Mouse (Mus musculus) G1E (cell line): ENCODE measurements around the gene Ppm1l.

ENCODE experiments used
- CTCF ChIP-seq: IDR thresholded peaks from 2 replicates; pipeline ENCODE4 v1.5.1; 2012; ENCODE audit warnings: low read depth, low read length, inconsistent platforms, mixed read lengths
- GATA1 ChIP-seq: IDR thresholded peaks from 2 replicates; pipeline ENCODE4 v1.6.1; 2012; ENCODE audit warnings: borderline replicate concordance, low read length, inconsistent platforms, mixed read lengths
- GATA2 ChIP-seq: IDR thresholded peaks from 2 replicates; pipeline ENCODE4 v1.6.1; 2012; ENCODE audit warnings: low read depth, low read length, inconsistent platforms, borderline replicate concordance

DNA sequence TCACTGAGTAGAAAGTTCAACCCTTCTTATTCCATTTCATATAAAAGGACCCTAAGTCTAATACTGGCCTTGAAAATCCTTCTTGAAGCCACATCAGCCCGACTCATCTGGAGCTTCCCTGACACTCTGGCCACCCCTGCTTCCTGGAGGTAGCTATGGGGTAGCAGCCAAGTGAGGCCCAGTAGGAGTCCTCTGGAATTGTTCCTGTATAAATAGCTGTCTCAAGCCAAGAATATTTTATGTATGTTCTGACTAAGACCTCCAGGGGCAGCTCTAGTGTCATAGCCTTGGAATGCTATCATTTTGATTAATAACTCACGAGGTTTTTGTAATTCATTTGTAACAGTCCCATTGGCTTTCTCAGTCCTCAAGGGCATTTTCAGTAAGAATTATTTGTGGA is 169.1 kb downstream of the Ppm1l start:
- TF ChIP-seq CTCF (no peak), GATA1 (no peak), GATA2 (no peak)
